In the genomic region with DNA sequence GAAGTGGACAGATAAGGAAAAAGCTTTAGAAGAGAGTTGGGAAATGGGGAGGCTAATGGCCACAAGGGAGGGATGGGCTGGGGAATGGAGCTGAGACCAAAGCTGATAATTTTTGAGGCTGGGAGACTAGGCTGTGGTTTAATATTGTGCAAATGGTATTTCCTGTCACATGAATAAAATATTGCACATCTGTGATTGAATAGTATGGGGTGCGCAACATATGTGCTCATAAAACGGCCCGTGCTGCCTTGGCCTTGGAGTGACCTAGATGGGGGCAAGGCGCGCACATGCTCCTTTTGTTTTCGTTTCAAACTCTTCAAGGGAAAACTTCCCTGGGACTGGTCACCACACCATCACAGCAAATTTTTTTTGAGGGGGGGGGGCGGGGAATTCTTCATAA, we compare ENCODE assay signal across 13 mouse cellular contexts. TPM values are rescaled to one million over a fixed set of nuclear protein-coding genes. Genes with fewer than 3 reads are reported as not detected.
DNase-seq lines count a peak whose midpoint lies in the region; ATAC-seq lines count a peak whose summit lies in the region.
"Had no signal": no experiment of that assay in that cellular context is flagged by ENCODE, and none has a peak within 500 bp of the region (broad histone marks: within the 10 kb centered on the region; RNA-seq: fewer than 3 reads in every experiment).

No protein-coding gene starts in this region.

- H3K9me3 ChIP-seq in forebrain, embryonic 10.5 days, result no peaks in the 10 kb centered on the region
- no peaks in the 10 kb centered on the region for H3K9me3 ChIP-seq in forebrain, embryonic 14.5 days (replicated peaks; ENCODE audit: control insufficient read depth, low read length)
- no peaks in the 10 kb centered on the region for H3K9me3 ChIP-seq in lung, embryonic 15.5 days
- no peaks in the 10 kb centered on the region for H3K9me3 ChIP-seq in heart, embryonic 14.5 days (ENCODE audit: control insufficient read depth, low read length)
- H3K9me3 ChIP-seq: forebrain, embryonic 13.5 days had no signal

- peak overlapping the region; percentile 74 for H3K27ac ChIP-seq in forebrain, embryonic 10.5 days
- H3K27ac ChIP-seq in forebrain, embryonic 14.5 days (ENCODE audit: low read depth, low read length), result no peak overlapping the region
- H3K27ac ChIP-seq in lung, embryonic 15.5 days, result peak overlapping the region; percentile 98
- H3K27ac ChIP-seq in heart, embryonic 14.5 days (replicated peaks in 1 of 2; ENCODE audit: control insufficient read depth in 1 of 2, insufficient read depth in 1 of 2, low read depth in 2 of 2, low read length in 2 of 2), result peak overlapping the region; percentile 81 to 94
- H3K27ac ChIP-seq: forebrain, embryonic 13.5 days had no signal

- ATAC-seq in forebrain, embryonic 14.5 days, result no peak
- peak; percentile 2; the same call in 1 of the 2 replicates for ATAC-seq in lung, embryonic 15.5 days (ENCODE audit: borderline replicate concordance, extremely low read depth, low FRiP score, low TSS enrichment)
- ATAC-seq in heart, embryonic 14.5 days (ENCODE audit: insufficient number of reproducible peaks, insufficient read depth, low FRiP score, low read depth), result no peak
- peak; percentile 44 for ATAC-seq in megakaryocyte progenitor cell, adult 5-6 weeks (replicated peaks; ENCODE audit: poor library complexity)
- ATAC-seq: activated CD4-positive, CD25-positive, alpha-beta regulatory T cell, adult 4 months; forebrain, embryonic 13.5 days; inflammation-experienced regulatory T-cells, adult 6 months had no signal

- WGBS in forebrain, embryonic 10.5 days, result 87% methylated on average over 7 of the region's 7 CpGs
- 85% methylated on average over 7 of the region's 7 CpGs for WGBS in forebrain, embryonic 14.5 days
- 29% methylated on average over 7 of the region's 7 CpGs for WGBS in lung, embryonic 15.5 days
- 40% methylated on average over 7 of the region's 7 CpGs for WGBS in heart, embryonic 14.5 days

- no peak for DNase-seq in forebrain, embryonic 10.5 days (ENCODE audit: extremely low spot score, low spot score)
- DNase-seq in forebrain, embryonic 14.5 days (ENCODE audit: low spot score), result no peak
- DNase-seq in lung, postnatal 14 days, result no peak
- DNase-seq in embryo, embryonic 10 days (ENCODE audit: low spot score), result no peak
- DNase-seq in B cell, adult 2 months, result no peak
- DNase-seq: cerebellum, adult 8-10 months had no signal

- H3K4me1 ChIP-seq in forebrain, embryonic 10.5 days, result peaks cover 48% of the 10 kb centered on the region
- peaks cover 19% of the 10 kb centered on the region for H3K4me1 ChIP-seq in forebrain, embryonic 14.5 days (ENCODE audit: control insufficient read depth, insufficient read depth, low read length)
- H3K4me1 ChIP-seq in lung, embryonic 15.5 days, result peaks cover 61% of the 10 kb centered on the region
- H3K4me1 ChIP-seq in heart, embryonic 14.5 days (ENCODE audit: control insufficient read depth in 2 of 2, insufficient read depth in 2 of 2, low read length in 2 of 2), result peaks cover 39 to 53% of the 10 kb centered on the region in 2 experiments

- peaks cover 4% of the 10 kb centered on the region for H3K36me3 ChIP-seq in forebrain, embryonic 10.5 days (replicated peaks)
- no peaks in the 10 kb centered on the region for H3K36me3 ChIP-seq in forebrain, embryonic 14.5 days (ENCODE audit: control insufficient read depth, insufficient read depth, low read length)
- peaks cover 3% of the 10 kb centered on the region; the same call in 1 of the 2 replicates for H3K36me3 ChIP-seq in lung, embryonic 15.5 days
- 0 out of 2 replicates have a peak, but pooled peaks cover 11% of the 10 kb centered on the region for H3K36me3 ChIP-seq in heart, embryonic 14.5 days (ENCODE audit: control insufficient read depth, insufficient read depth, low read length)

- no peaks in the 10 kb centered on the region for H3K27me3 ChIP-seq in forebrain, embryonic 10.5 days (ENCODE audit: poor library complexity, severe bottlenecking)
- no peaks in the 10 kb centered on the region for H3K27me3 ChIP-seq in forebrain, embryonic 14.5 days (replicated peaks; ENCODE audit: control insufficient read depth, insufficient read depth, low read length)
- no peaks in the 10 kb centered on the region for H3K27me3 ChIP-seq in lung, embryonic 15.5 days
- H3K27me3 ChIP-seq in heart, embryonic 14.5 days (ENCODE audit: control insufficient read depth, insufficient read depth, low read length), result no peaks in the 10 kb centered on the region
- H3K27me3 ChIP-seq: forebrain, embryonic 13.5 days had no signal

- H3K4me2 ChIP-seq in forebrain, embryonic 14.5 days (ENCODE audit: low read length), result no peak overlapping the region
- H3K4me2 ChIP-seq in lung, embryonic 15.5 days, result peak overlapping the region; percentile 40; the same call in 1 of the 2 replicates
- H3K4me2 ChIP-seq in heart, embryonic 14.5 days (ENCODE audit: low read length), result peak overlapping the region; percentile 54
- H3K4me2 ChIP-seq: forebrain, embryonic 13.5 days had no signal

- H3K4me3 ChIP-seq in forebrain, embryonic 10.5 days, result no peak overlapping the region
- no peak overlapping the region for H3K4me3 ChIP-seq in forebrain, embryonic 14.5 days (ENCODE audit: low read depth, low read length)
- H3K4me3 ChIP-seq in lung, embryonic 15.5 days, result peak overlapping the region; percentile 15; the same call in 1 of the 2 replicates
- no peak overlapping the region for H3K4me3 ChIP-seq in heart, embryonic 14.5 days (ENCODE audit: control insufficient read depth in 1 of 2, insufficient read depth in 1 of 2, low read depth in 1 of 2, low read length in 2 of 2)
- H3K4me3 ChIP-seq: forebrain, embryonic 13.5 days had no signal

- no peak overlapping the region for H3K9ac ChIP-seq in forebrain, embryonic 14.5 days (ENCODE audit: low read length)
- H3K9ac ChIP-seq in lung, embryonic 15.5 days, result no peak overlapping the region
- H3K9ac ChIP-seq in heart, embryonic 14.5 days (ENCODE audit: low read length), result peak overlapping the region; percentile 60; the same call in 1 of the 2 replicates
- H3K9ac ChIP-seq: forebrain, embryonic 13.5 days had no signal

RNA-seq across cellular contexts. Expression of gene Ston1, which starts 28.4 kb away (rescaled TPM):
- polyA plus RNA-seq in forebrain, embryonic 10.5 days (2016; fragmentation: Nextera tagmentation; extraction: Ambion mirVana), result 1.2 and 1.4 TPM in 2 replicates
- 2.4 and 2.8 TPM in 2 replicates for polyA plus RNA-seq in forebrain, embryonic 14.5 days (2014; fragmentation: Nextera tagmentation; extraction: Ambion mirVana)
- 6.6 and 8.4 TPM in 2 replicates for polyA plus RNA-seq in lung, embryonic 15.5 days (2015; fragmentation: Nextera tagmentation; extraction: Ambion mirVana)
- 8.5 and 10.2 TPM in 2 replicates for polyA plus RNA-seq in heart, embryonic 14.5 days (2014; fragmentation: Nextera tagmentation; extraction: Ambion mirVana)
- total RNA-seq in megakaryocyte progenitor cell, adult 5-6 weeks (2015), result not detected in 2 replicates
- not detected in 2 replicates for total RNA-seq in megakaryocyte progenitor cell, adult 5-6 weeks (2017)

RNA-seq across cellular contexts. Expression of gene Gtf2a1l, which starts 42.5 kb away (rescaled TPM):
- not detected in 2 replicates for polyA plus RNA-seq in forebrain, embryonic 10.5 days (2016; fragmentation: Nextera tagmentation; extraction: Ambion mirVana)
- 0.17 TPM in 1 of 2 replicates, not detected in the other for polyA plus RNA-seq in forebrain, embryonic 14.5 days (2014; fragmentation: Nextera tagmentation; extraction: Ambion mirVana)
- 0.12 and 0.15 TPM in 2 replicates for polyA plus RNA-seq in lung, embryonic 15.5 days (2015; fragmentation: Nextera tagmentation; extraction: Ambion mirVana)
- polyA plus RNA-seq in heart, embryonic 14.5 days (2014; fragmentation: Nextera tagmentation; extraction: Ambion mirVana), result not detected in 2 replicates
- not detected in 2 replicates for total RNA-seq in megakaryocyte progenitor cell, adult 5-6 weeks (2015)
- not detected in 2 replicates for total RNA-seq in megakaryocyte progenitor cell, adult 5-6 weeks (2017)
- total RNA-seq: megakaryocyte-erythroid progenitor cell, adult 5-6 weeks had no signal

Comparison
In these comparisons a context has a peak if more than half of its experiments do, and no peak if none do; other contexts are left out.
1. ATAC-seq: peak in lung, embryonic 15.5 days (single experiment) and megakaryocyte progenitor cell, adult 5-6 weeks (single experiment); none in forebrain, embryonic 14.5 days (single experiment) and heart, embryonic 14.5 days (single experiment).